Mouse (Mus musculus): Measurements from ENCODE around the gene Hist1h1c.
"Not testable (repeated sequence)": the region's sequence is repeated elsewhere in the genome, so short reads cannot be mapped to it uniquely, and the experiment has no call there.

DNA sequence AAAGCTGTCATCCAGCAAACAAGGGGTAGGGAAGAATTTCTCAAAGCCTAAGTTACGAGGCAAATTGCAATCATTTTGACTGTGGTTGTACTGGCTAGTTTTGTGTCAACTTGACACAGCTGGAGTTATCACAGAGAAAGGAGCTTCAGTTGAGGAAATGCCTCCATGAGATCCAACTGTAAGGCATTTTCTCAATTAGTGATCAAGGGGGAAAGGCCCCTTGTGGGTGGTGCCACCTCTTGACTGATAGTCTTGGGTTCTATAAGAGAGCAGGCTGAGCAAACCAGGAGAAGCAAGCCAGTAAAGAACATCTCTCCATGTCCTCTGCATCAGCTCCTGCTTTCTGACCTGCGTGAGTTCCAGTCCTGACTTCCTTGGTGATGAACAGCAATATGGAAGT is 31.0 kb downstream of the Hist1h1c start, which contains the start of gene Trim38:
- TF ChIP-seq CTCF, POLR2A (IDR thresholded peaks at IDR 0.05; ENCODE audit: extremely low read depth, insufficient read depth, low read length): not testable (repeated sequence)
